Mouse (Mus musculus): ENCODE data around the gene Trub2.
A peak's percentile ranks its signal among the peaks of the same experiment; 100 is the strongest.
"Not testable (repeated sequence)": the region's sequence is repeated elsewhere in the genome, so short reads cannot be mapped to it uniquely, and the experiment has no call there.

The Trub2 gene

DNA sequence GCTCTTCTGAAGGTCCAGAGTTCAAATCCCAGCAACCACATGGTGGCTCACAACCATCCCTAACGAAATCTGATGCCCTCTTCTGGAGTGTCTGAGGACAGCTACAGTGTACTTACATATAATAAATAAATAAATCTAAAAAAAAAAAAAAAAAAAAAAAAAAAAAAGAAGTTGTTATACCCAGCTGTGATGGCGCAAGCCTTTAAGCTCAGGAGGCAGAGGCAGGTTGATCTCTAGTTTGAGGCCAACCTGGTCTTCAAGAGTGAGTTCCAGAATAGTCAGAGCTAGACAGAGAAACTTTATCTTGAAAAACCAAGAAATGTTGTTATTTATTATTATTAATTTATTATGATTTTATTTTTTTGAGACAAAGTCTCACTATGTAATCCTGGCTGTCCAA lies 7.0 kb downstream of the Trub2 start:
- DNase-seq (ENCODE audit: extremely low read depth, low read depth, low spot score): not testable (repeated sequence)

DNA sequence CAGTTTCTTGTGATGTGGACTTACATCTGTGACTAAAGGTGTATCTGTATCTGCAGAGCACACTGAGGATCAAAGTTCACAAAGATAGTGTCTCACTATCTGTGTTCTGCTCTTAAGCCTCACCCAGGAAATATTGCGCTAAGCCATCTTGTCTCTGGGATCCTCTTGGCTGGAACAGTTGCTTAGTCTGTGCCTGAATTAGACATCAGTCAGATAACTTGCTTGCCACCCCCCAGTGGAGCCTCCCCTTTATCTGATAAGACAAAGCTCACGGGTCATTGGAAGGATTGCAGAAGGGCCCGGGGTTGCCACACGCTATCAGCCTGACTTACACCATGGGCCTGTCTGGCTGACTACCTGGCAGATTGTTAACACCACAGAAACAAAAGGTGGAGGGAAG lies 15.0 kb downstream of the Trub2 start:
- no peak for DNase-seq (ENCODE audit: extremely low read depth, low read depth, low spot score)

DNA sequence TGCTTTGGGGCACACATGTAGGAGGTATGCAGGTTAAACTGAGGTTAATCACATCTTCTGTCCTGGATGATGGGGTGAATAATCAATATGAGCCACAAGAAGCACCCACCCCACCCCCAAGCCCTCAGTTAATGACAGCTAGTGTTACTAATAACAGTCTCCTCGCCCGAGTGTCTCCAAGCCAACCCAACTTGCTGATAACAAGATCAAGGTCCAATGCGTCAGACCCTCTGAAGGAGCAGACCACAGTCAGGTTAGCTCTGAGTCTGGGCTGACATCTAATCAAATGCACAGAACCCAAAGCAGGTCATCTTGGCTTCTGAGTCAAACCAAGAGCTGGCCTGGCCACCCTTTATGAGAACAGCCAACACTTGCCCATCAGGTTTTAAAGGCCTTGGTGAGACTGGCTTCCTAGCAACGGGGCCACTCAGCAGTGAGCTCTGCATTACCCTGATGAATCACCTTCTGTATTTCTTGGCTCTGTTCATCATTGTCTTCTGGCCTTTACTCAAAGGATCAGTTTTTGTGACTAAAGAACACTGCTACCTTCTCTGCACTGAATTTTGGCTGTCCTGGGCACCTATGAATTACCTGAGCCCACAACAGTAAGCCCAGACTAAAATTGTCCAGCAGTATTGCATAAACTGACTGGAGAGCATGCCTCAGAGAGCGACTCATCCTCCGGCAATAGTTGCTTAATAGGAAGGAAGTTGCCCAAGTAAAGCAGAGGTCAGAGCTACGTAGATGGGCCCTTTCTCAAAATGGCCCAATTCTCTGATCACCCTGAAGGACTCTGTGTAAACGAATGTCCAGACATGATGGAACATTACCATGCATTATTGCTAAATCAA lies 16.5 kb downstream of the Trub2 start:
- DNase-seq (ENCODE audit: extremely low read depth, low read depth, low spot score): peak; percentile 99

DNA sequence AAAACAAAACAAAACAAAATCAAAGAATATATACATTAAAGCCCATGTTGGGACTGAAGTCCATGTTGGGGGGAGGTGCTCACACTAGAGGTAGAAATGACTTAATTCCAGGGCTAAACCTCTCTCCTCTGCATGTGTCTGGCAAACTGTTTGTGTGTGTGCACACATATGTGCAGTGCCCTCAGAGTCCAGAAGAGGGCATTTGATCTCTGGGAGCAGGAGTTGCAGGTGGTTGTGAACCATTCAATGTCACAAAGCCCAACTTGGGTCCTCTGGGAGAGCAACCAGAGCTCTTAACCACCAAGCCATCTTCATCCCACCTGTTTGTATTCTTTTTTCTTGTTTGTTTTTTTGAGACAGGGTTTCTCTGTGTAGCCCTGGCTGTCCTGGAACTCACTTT lies 18.1 kb downstream of the Trub2 start:
- no peak for DNase-seq (ENCODE audit: extremely low read depth, low read depth, low spot score)

DNA sequence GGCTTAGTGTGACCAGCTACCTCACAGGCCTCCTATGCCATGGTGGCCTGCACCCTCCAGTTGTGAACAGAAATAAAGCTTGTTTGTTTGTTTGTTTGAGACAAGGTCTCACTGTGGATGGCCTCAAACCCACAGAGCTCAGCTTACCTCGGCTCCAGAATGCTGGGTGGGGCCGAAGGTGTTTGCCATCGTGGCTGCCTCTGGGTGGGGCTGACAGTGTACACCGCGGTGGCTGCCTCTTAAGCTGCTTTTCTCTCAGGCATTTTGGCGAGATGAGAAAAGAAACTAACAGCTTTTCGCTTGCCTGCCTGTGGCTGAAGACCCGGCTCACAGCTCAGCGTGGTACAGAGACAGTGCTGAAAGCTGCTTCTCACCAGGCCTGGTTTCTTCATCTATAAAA lies 19.4 kb downstream of the Trub2 start:
- DNase-seq (ENCODE audit: extremely low read depth, low read depth, low spot score): no peak

DNA sequence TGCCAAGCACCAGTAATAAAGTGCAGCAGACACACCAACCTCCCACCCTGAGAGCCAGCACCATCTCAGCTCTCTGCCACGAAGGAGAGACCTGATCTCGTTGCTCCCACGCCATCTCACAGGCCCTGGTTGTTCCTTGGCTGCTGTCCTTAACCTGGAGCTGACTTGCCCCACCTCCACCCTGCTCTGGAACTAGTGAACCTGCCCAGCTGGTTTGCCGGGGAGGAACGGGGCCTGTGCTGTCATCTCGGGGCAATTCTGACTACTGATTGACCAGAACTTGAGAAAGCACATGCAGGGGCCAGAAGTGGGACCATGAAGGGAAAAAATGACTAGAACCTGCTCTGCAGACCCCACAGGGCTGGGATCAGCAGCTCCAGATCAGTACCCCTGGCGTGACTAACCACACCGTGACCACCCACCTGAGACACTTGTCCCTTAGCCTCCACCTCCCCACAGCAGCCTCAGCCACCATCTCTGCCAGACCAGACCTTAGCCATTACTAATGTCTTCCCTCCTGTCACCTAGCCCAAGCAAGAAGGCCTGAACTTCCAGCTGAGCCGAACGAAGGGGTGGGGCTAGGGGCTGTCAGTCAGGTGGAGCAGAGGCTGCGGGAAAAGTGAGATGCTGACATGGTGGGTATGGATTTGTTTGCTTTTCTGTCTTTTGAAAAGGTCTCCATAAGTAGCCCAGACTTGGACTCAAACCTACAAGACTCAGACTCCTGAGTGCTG lies 20.2 kb downstream of the Trub2 start:
- no peak for DNase-seq (ENCODE audit: extremely low read depth, low read depth, low spot score)

DNA sequence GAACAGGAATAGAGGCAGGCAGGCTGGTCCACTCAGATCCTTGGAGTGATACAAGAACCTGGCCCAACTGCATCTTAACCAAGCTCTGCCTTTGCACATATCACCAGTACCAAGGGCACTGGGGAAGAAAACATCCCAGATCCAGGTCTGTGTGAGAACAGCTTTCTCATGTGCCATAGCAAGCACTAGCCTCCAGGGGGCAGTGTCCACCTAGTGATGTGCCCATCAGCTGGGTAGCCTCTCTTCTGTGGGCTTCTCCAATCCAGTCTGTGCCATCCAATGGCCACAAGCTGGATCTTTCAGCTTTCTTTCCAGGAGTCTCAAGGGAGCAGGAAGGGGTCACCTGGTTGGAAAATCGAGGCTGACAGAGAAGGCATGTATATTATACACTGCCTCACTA lies 23.5 kb downstream of the Trub2 start:
- DNase-seq (ENCODE audit: extremely low read depth, low read depth, low spot score): no peak

DNA sequence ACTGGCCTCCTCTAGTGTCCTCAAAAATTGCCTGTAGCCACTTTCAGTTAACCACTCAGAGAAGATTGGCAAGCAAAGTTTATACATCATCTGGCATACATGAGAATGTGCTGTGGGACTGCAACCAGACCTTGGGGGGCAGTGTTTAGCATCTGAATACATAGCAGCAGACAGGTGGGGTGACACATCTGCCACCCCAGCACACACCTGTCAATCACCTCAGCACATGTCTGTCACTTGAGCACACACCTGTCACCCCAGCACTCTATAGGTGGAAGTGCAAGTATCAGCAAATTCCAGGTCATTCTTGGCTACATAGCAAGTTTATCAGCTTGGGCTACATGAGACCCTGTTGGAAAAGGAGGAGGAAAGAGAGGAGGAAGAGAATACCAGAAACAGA lies 32.6 kb downstream of the Trub2 start:
- DNase-seq (ENCODE audit: extremely low read depth, low read depth, low spot score): no peak

DNA sequence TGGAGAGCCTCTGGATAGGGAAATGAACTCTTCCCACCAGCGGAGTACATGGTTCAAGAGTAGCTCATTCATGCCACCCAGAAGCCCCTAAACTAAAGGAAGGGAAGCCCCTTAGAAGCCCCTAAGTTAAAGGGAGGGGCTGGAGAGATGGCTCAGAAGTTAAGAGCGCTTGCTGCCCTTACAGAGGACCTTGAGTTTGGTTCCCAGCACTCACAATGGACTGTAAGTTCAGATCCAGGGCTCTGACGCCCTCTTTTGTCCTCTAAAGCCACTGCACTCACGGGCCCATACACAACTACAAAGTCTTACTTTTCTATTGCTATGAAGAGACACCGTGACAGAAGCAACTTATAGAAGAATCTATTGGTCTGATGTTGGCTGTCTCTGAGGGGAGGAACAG lies 35.9 kb downstream of the Trub2 start:
- no peak for DNase-seq (ENCODE audit: extremely low read depth, low read depth, low spot score)

DNA sequence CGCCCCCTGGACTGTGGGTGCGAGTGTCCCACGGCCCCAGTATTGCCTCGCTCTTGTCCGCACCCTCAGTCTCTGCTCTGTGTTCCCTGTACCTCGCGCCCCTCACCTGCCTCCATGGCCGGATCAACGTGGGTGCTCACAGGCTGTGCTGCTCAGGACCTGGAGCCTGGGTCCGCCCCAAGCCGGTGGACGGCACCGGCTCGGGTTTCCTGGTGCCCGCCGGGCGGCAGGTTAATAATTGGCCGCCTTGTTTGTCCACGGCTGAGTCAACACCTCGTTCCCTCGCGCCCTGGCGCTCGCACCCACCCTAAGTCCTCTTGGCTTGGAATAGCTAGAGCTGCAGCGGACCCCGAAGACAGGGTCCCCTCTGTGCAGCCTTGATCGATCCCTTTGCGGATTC lies 36.8 kb downstream of the Trub2 start, which contains the start of gene Gm13420:
TSS of gene Gm13420 (minus strand) at position 189 of the 400 bp plus-strand sequence.
- DNase-seq (ENCODE audit: extremely low read depth, low read depth, low spot score): no peak

DNA sequence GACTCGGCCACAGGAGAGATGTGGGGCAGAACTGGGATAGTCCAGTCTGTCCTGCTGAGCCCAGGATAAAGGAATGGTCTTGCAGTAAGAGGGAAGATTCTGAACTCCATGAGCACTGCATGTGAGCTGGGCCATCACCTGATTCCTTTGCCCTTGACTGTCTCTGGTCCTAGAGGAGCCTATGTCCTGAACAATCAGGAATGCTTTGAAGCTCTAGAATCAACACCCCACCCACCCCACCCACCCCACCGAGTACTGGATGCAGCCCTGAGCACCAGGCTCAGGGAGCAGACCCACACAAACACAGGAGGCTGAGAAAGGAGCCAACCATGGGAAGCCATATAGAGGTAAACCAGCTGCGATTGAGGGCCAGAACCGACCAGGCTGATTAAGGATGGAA lies 39.8 kb downstream of the Trub2 start:
- DNase-seq (ENCODE audit: extremely low read depth, low read depth, low spot score): no peak

DNA sequence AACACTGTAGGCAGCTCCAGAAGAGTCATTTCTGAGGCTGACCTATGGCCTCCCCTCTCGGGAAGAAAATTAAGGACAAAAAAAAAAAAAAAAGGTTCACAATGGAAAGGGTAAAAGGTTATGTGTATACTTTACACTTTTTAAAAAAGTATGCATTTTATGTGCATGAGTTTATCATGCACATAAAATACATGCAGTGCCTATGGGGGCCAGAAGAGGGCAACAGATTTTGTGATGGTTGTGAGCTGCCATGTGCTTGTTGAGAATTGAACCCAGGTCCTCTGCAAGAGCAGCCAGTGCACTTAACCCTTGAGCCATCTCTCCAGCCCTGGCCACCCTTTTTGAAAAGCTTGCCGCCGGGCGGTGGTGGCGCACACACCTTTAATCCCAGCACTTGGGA lies 40.5 kb downstream of the Trub2 start:
- no peak for DNase-seq (ENCODE audit: extremely low read depth, low read depth, low spot score)

DNA sequence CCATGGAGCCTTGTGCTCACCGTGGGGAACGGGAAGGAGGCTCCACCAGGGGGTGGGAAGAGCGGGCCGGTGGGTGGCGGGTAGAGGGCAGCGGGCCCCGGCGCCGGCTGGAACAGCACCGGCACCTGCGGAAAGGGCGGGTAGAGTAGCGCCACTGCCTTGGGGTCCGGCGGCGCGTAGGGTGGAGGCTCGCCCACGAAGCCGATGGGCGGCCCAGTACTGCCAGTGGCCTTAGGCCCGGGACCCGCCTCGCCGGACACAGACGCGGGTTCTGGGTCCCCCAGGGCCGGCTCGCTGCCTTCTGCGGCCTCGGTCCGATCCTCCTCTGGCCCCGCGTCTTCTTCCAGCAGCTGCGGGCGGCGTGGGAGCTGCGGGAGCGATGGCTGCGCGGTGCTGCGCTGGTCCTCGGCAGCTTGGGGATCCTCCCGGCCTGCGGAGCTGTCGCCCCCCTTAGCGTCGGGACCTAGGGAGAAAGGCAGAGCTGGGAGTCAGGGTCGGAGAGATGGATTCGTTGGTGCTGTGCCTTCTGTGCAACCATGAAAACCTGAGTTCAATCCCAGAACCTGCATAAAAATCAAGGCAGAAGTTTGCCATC lies 41.0 kb downstream of the Trub2 start:
- DNase-seq (ENCODE audit: extremely low read depth, low read depth, low spot score): no peak

DNA sequence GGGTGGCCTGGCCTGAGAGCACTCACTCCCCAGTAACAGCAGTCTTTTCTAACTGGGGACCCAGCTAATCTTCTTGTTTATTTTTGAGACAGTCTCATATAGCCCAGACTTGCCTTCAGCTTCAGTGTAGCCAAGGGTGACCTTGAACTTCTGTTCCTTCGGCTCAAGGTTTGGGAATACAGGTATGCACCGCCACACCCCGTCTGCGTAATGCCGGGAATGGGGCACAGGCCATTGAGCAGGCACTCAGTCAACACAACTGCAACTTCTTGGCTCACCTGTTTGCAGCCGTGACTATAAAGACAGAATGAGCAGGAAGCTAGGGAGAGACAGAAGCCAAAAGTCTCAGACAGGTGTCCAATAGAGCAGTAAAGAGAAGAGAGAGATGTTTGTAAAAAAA lies 44.0 kb downstream of the Trub2 start:
- no peak for DNase-seq (ENCODE audit: extremely low read depth, low read depth, low spot score)

DNA sequence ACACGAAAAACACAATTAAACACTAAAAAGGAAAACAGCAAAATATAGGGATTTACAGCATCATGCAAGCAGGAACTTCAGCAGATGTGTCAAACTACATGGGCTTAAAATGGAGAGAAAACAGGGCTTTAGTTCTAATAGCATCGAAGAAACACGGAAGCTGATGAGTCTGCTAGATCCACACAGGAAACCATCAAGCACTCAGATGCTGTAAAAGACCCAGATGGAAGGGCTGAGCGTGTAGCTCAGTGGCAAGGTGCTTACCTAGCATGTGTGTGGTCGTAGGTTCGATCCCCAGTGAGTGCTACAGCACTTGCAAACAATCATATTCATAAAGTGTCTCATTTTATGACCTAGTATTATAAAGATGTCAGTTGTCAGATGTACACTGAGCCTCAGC lies 47.1 kb downstream of the Trub2 start:
- DNase-seq (ENCODE audit: extremely low read depth, low read depth, low spot score): no peak

DNA sequence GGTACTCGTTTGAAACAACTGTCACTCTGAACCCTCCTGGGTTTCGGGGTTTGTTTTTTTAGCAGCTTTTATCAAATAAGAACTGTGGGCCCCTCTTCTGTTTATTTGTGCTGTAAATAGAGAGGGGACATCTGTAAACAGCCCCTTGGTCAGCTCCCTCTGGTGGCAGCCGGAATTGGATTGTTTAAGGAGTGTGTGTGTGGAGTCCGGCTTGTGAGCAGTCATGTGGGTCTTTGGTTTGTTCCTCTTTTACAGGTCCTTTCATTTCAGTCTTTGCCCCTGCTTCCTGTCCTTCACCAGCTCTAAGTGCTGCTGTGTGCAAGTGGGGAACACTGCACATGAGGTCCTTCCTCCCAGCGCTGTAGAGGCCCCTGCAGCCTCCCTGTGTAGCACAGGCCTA lies 48.9 kb downstream of the Trub2 start:
- no peak for DNase-seq (ENCODE audit: extremely low read depth, low read depth, low spot score)

DNA sequence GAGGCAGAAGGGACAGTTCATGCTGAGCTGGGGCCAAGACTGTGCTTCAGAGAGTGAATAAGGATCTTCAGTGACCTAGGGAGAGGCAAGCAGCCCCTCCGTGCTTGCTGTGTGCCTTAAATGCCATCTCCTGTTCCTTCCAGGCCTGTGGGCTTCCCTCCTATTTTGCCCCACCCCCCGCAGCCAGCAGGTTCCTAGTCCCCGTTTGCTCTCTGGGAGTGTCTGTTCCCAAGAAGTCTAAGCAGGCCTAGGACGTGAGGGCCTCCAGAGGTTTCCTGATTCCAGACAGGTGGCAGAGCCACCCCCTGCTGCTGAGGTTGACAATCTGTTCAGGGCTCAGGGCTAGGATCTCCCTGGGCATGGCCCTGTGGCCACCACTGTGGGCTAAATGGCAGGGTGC lies 49.5 kb downstream of the Trub2 start:
- no peak for DNase-seq (ENCODE audit: extremely low read depth, low read depth, low spot score)

DNA sequence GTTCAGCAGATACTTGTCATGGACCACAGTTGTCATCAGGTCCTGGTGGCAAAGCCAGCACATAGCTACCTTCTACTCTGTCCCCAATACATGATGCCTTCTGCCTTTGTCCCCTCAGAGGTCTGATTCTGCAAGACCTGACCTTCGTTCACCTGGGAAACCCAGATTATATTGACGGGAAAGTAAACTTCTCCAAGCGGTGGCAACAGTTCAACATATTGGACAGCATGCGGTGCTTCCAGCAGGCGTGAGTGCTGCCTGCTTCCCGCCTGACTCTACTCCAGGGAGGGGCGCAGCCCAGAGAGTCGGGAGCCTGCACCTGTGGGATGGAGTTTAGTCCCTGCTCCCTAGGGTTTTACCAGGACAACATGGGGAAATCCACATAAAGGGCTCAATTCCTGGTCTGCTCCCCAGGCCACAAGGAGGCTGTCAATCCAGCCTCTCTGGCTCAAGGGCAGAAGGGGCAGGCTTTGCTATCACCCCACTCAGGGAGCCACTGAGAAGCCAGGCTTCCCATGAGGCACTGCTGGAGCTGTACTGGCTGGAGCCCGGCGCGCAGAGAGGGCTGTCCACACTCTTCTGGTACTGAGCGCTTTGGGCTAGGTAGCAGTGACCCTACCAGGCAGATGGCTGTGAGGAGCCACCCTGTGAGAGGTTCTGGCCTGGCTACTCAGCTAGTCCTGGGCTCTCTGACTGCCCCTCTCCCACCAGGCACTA lies 50.9 kb downstream of the Trub2 start:
- DNase-seq (ENCODE audit: extremely low read depth, low read depth, low spot score): no peak

DNA sequence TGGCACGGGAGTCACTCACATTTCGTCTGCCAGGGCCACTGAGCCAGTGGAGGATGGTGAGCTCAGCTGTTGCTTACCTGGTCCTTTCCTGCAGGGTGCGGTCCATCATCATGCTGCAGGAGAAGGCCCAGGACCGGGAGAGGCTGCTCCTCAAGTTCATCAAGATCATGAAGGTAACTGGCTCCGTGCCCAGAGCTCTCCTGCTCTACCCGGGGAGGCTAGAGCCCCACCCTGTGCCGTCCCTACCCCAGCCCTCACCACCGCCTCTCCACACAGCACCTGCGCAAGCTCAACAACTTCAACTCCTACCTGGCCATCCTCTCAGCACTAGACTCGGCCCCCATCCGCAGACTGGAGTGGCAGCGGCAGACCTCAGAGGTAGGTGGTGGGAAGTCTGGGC lies 52.6 kb downstream of the Trub2 start:
- DNase-seq (ENCODE audit: extremely low read depth, low read depth, low spot score): no peak

DNA sequence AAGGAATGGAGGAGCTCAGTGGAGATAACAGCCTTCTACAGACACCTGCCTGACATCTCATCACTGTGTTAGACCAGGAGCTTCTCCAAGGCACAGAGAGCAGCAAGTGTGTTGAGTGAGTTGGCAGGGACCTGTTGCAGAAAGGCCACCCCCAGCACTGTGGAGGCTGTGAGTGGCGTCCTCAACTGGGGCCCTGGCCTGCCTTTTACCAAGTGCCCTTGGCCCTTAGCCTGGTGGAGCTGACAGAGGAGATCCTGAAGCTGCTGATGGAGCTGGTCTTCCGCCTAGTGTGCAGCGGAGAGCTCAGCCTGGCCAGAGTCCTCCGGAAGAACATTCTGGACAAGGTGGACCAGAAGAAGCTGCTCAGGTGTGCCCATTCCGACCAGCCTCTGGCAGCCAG lies 55.0 kb downstream of the Trub2 start:
- DNase-seq (ENCODE audit: extremely low read depth, low read depth, low spot score): no peak

DNA sequence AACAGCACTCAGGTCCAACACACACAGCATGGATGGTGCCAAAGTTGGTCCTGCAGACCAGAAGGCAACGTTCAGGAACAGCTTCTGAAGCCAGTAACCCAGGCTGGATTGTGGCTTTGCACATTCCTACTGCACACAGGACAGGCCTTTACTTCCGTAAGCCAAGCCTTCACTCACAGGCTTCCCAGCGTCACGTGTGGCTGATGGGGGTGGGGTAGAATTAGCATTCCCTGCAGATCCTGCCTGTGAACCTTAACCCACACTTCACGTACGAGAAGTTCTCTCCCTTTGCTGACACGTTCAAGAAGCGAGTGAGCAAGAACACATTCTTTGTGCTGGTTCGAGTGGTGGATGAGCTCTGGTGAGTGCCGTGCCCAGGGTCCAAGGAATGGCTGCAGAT lies 55.7 kb downstream of the Trub2 start:
- DNase-seq (ENCODE audit: extremely low read depth, low read depth, low spot score): no peak
